Mouse (Mus musculus) hindbrain, embryonic 16.5 days (tissue): ENCODE data around the gene Cela2a. TPM values are rescaled to one million over a fixed set of nuclear protein-coding genes. Genes with fewer than 3 reads are reported as not detected.
A peak's percentile ranks its signal among the peaks of the same experiment; 100 is the strongest.

ENCODE experiments used
- ATAC-seq: fragments of 200-750 bp; cut with Nextera tagmentation; 2 replicates; pipeline ENCODE4 v1.8.0; 2017; ENCODE audit warnings: moderate TSS enrichment, moderate library complexity
- H3K27ac ChIP-seq: fragments of 300-500 bp; sonication (generic); 2 replicates; pipeline ENCODE4 v1.5.1; 2014; ENCODE audit warnings: low read depth, mild to moderate bottlenecking, control low read depth, low read length, moderate library complexity
- H3K27me3 ChIP-seq: fragments of 300-500 bp; sonication (generic); replicated peaks from 2 replicates; pipeline ENCODE4 v1.6.1; 2014; ENCODE audit warnings: low read length; ENCODE audit not compliant: control insufficient read depth, insufficient read depth
- H3K36me3 ChIP-seq: fragments of 300-500 bp; sonication (generic); 2 replicates; pipeline ENCODE4 v1.6.1; 2014; ENCODE audit warnings: mild to moderate bottlenecking, low read length, moderate library complexity, mixed read lengths; ENCODE audit not compliant: control insufficient read depth, insufficient read depth
- H3K4me1 ChIP-seq: fragments of 300-500 bp; sonication (generic); 2 replicates; pipeline ENCODE4 v1.6.1; 2014; ENCODE audit warnings: low read depth, low read length; ENCODE audit not compliant: control insufficient read depth, insufficient read depth
- H3K4me2 ChIP-seq: fragments of 300-500 bp; sonication (generic); 2 replicates; pipeline ENCODE4 v1.6.1; 2014; ENCODE audit warnings: mild to moderate bottlenecking, low read length, control low read depth, moderate library complexity
- H3K4me3 ChIP-seq: fragments of 300-500 bp; sonication (generic); 2 replicates; pipeline ENCODE4 v1.5.1; 2014; ENCODE audit warnings: mild to moderate bottlenecking, low read length, control low read depth, moderate library complexity
- H3K9ac ChIP-seq: fragments of 300-500 bp; sonication (generic); 2 replicates; pipeline ENCODE4 v1.6.1; 2014; ENCODE audit warnings: low read depth, mild to moderate bottlenecking, control low read depth, low read length, moderate library complexity
- H3K9me3 ChIP-seq: fragments of 300-500 bp; sonication (generic); 2 replicates; pipeline ENCODE4 v1.6.1; 2014; ENCODE audit warnings: mild to moderate bottlenecking, low read length, moderate library complexity; ENCODE audit not compliant: control insufficient read depth
- WGBS: fragments of 180-500 bp; shearing (Covaris S2); extraction: QIAGEN DNeasy Blood & Tissue Kit; methylation state at CpG from one replicate; pipeline ENCODE4 v1.1.7; 2014; 5-methylcytosine and 5-hydroxymethylcytosine counted together
- polyA plus RNA-seq: library from polyadenylated mRNA; unstranded; fragments of >200 nt; fragmentation: Nextera tagmentation; extraction: Ambion mirVana; gene quantifications from 2 replicates; pipeline ENCODE4 v1.2.1, GENCODE M21; 2015

Cela2a gene
- polyA plus RNA-seq, 1 experiment from 2014 or later = not detected

DNA sequence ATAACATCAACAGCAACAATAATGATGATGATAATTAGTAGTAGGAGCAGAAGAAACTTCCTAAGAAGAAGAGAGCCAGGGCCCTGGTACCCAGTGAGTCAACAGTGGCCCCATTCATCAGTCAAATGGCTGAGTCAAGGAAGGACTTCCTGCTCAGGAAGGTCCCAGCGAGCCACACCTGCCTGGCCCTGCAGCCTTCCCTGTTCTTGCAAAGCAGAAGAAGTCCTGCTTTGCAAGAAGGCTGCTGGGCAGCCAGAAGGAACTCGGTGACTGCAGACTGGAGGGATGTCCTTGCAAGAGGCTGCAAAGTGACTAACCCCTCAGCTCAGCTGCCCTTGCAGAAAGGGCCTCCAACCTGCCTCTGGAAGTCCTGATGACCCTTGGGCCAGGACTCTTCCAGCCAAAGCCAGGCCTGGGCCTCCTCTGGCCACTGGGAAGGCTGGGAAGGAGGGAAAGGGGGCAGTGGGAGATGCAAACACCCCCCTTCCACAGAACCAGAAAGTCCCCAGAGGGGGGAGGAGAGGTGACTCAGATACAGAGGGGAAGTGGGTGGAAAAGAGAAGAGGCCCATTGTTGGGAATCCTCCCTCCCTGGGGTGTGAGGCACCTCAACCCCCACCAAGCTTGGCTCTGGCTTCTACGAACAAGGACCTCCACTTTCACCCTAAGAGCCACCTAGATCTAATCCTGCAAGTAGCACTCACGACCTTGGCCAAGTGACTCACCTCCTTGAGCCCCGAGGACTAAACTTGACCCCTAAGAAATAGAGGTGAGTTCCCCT, 43.7 kb upstream of the Cela2a start:
- H3K27ac ChIP-seq = no peak overlapping the region; the same call in 1 of the 2 replicates
- peaks cover 54% of the 10 kb centered on the region for H3K4me1 ChIP-seq
- WGBS = 79% methylated on average over 5 of the region's 5 CpGs

DNA sequence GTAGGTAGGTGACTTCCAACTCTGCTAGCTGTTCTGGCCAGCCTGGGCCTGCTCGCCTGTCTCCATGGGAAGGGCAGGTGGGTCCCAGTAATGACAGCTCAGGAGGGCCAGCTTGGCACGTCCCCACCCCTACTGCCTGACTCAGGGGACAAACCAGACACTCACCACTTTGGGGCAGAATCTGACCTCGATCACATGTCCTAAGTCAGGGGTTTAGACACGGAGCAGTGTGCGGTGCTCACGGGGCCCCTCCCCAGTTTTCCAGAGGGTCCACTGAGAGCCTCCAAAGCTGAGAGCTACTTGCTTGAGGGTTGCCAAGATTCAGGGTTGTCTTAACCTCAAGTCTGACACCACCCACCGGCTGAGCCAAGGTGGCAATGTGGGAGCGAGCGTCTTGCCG, 42.1 kb upstream of the Cela2a start:
- no peak overlapping the region; the same call in 1 of the 2 replicates for H3K27ac ChIP-seq
- 0 out of 2 replicates have a peak, but pooled peaks cover 2% of the 10 kb centered on the region for H3K36me3 ChIP-seq
- no peaks in the 10 kb centered on the region for H3K9me3 ChIP-seq
- 67% methylated on average over 10 of the region's 10 CpGs for WGBS
- no peak overlapping the region for H3K4me2 ChIP-seq
- no peak overlapping the region for H3K4me3 ChIP-seq
- H3K27me3 ChIP-seq = no peaks in the 10 kb centered on the region
- ATAC-seq = no peak
- peaks cover 44% of the 10 kb centered on the region for H3K4me1 ChIP-seq
- H3K9ac ChIP-seq = no peak overlapping the region

More for the DNA sequence above, 43.7 kb upstream of the Cela2a start:
- no peaks in the 10 kb centered on the region for H3K36me3 ChIP-seq
- no peaks in the 10 kb centered on the region for H3K27me3 ChIP-seq
- H3K4me3 ChIP-seq = no peak overlapping the region
- ATAC-seq = no peak
- H3K9ac ChIP-seq = no peak overlapping the region
- no peak overlapping the region for H3K4me2 ChIP-seq
- no peaks in the 10 kb centered on the region for H3K9me3 ChIP-seq

DNA sequence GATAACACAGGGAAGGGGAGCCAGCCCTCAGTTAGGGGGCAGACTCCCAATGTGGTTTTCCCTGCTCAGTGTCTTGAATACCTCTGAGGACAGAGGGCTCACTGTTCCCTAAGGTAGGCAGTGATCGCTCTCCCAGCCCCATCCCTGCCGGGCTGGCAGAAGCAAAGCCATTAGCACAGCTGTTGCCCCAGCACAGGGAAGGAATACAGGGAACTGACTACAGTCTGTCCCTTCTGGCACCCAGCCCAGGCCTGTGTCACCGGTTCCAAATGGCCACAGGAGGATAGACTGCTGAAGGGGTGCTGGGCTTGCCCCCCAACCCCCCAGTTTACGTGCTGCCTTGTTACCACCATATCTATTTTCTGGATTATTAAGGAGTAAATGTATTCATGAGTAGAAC, 41.5 kb upstream of the Cela2a start:
- Histone ChIP-seq H3K9me3 (no peaks in the 10 kb centered on the region), H3K27ac (peak overlapping the region; percentile 62), H3K9ac (peak overlapping the region; percentile 20; the same call in 1 of the 2 replicates), H3K4me3 (no peak overlapping the region), H3K4me1 (peaks cover 39% of the 10 kb centered on the region), H3K27me3 (no peaks in the 10 kb centered on the region), H3K4me2 (peak overlapping the region; percentile 33; the same call in 1 of the 2 replicates), H3K36me3 (0 out of 2 replicates have a peak, but pooled peaks cover 2% of the 10 kb centered on the region)
- 14% methylated on average over 4 of the region's 4 CpGs for WGBS
- ATAC-seq = peak; percentile 74

DNA sequence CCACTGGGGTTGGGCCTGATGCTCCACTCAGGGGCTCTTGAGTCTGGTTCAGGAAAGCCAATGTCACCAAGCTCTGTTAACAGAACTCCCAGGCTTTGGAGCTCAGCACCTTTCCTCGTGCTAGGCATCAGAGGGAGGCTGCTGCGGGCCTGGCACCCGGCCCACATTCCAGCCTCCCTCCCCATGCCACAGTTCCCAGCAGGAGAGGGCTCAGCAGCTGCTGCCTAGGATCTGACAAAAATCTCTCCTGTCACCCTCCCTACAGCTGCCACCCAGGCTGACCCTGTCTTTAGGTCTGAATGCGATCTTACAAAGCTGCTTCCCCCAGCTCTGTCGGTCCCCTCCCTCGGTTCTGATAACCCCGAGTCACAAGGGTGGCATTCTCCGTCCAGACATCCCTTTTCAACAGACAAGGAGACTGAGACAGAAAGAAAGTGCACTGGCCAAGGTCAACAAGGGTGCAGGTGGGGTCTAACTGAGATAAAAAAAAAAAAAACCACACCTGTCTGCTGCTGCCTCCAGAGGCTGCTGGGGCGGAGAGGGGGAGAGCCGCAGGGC, 41.1 kb upstream of the Cela2a start:
- no peaks in the 10 kb centered on the region for H3K27me3 ChIP-seq
- H3K9me3 ChIP-seq = no peaks in the 10 kb centered on the region
- WGBS = 28% methylated on average over 10 of the region's 10 CpGs
- peak overlapping the region; percentile 18; the same call in 1 of the 2 replicates for H3K9ac ChIP-seq
- peak overlapping the region; percentile 62 for H3K27ac ChIP-seq
- H3K4me1 ChIP-seq = peaks cover 34% of the 10 kb centered on the region
- H3K36me3 ChIP-seq = 0 out of 2 replicates have a peak, but pooled peaks cover 2% of the 10 kb centered on the region
- ATAC-seq = peak; percentile 16; the same call in 1 of the 2 replicates
- no peak overlapping the region for H3K4me3 ChIP-seq
- H3K4me2 ChIP-seq = peak overlapping the region; percentile 33; the same call in 1 of the 2 replicates

DNA sequence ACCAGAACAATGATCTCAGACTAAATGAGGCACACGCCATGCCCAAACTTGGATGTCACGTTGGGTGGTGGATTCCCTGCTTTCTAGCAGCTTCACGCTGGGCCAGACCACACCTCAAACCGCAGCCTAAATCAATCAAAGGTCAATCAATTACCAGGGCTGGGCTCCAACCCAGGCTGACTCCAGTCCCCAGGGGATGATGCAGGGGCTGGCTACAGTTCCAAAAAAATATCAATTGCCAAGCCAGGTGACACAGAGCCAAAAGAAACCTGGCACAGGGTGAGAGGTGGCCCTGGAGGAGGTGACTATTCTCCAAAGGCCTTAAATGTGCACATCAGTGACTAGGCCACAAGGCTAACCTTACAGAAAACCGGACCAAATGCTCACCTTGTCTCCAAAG, 39.6 kb upstream of the Cela2a start:
- peaks cover 21% of the 10 kb centered on the region for H3K4me1 ChIP-seq
- H3K9ac ChIP-seq = no peak overlapping the region
- no peaks in the 10 kb centered on the region for H3K27me3 ChIP-seq
- H3K27ac ChIP-seq = no peak overlapping the region
- H3K36me3 ChIP-seq = peaks cover 9% of the 10 kb centered on the region; the same call in 1 of the 2 replicates
- no peak for ATAC-seq
- no peak overlapping the region for H3K4me2 ChIP-seq
- H3K4me3 ChIP-seq = no peak overlapping the region
- no peaks in the 10 kb centered on the region for H3K9me3 ChIP-seq
- WGBS = 81% methylated on average over 5 of the region's 5 CpGs

DNA sequence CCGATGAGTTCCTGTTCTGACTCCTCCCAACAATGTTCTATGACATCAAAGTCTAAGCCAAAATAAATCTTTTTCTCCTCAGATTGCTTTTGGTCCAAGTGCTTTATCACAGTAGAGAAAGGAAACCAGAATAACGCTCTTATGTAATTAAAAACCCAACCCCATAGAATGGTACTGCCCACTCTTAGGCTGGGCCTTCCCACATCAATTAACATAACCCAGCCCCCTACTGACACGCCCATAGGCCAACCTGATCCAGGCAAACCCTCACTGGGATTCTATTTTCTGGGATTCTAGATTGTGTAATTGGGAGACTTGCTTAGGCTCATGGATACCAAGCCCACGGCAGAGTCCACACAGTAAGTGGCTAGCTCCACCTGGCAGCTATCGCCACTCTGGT, 39.0 kb upstream of the Cela2a start:
- Histone ChIP-seq H3K27ac (no peak overlapping the region), H3K4me2 (no peak overlapping the region), H3K36me3 (peaks cover 9% of the 10 kb centered on the region; the same call in 1 of the 2 replicates), H3K4me3 (no peak overlapping the region), H3K9me3 (no peaks in the 10 kb centered on the region), H3K27me3 (no peaks in the 10 kb centered on the region), H3K9ac (no peak overlapping the region), H3K4me1 (peaks cover 15% of the 10 kb centered on the region)
- no peak for ATAC-seq
- WGBS = 90% methylated on average over 5 of the region's 5 CpGs

DNA sequence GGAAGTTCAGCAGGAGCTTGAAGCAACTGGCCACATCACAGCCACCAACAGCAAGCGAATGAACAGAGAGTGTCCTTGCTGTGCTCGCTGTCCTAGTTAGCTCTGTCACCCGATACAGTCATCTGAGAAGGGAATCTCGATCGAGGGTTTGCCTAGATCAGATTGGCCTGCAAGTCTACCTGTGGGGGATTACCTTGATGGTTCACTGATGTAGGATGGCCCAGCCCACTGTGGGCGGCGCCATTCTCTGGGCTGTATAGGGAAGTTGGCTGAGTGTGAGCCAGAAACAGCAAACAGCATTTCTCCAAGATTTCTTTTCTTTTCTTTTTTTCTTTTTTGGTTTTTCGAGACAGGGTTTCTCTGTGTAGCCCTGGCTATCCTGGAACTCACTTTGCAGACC, 38.5 kb upstream of the Cela2a start:
- H3K4me2 ChIP-seq = no peak overlapping the region
- H3K9me3 ChIP-seq = no peaks in the 10 kb centered on the region
- peaks cover 13% of the 10 kb centered on the region for H3K4me1 ChIP-seq
- no peak overlapping the region for H3K4me3 ChIP-seq
- H3K36me3 ChIP-seq = peaks cover 12% of the 10 kb centered on the region; the same call in 1 of the 2 replicates
- H3K27ac ChIP-seq = no peak overlapping the region
- no peak overlapping the region for H3K9ac ChIP-seq
- no peaks in the 10 kb centered on the region for H3K27me3 ChIP-seq
- WGBS = 92% methylated on average over 8 of the region's 8 CpGs
- ATAC-seq = no peak

DNA sequence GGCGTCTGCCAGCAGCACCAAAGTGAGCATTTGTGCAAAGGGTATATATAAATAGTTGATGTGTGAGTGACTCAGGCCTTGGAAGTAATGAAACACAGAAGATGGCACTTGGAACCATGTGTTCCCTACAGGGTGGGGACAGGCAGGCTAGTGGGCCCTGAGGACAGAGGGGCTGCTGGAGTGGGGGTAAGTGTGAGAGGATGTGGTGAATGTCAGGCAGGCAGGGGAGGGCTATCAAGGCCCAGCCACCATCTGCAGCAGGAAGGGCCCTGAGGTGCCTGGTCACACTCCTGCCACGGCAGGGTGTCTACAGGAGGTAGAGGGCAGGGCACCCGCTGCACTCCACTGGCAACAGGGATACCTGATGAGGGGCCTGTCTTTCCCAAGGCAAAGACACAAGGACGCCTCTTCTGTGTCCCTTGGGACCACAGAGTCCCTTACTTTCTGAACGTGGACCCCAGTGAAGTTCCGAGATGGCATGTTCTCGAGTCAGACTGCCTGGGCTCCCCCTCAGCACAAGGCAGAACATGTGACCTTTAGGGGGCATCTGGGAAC, 37.8 kb upstream of the Cela2a start:
- no peak overlapping the region for H3K4me2 ChIP-seq
- peaks cover 11% of the 10 kb centered on the region for H3K4me1 ChIP-seq
- H3K9me3 ChIP-seq = no peaks in the 10 kb centered on the region
- no peak overlapping the region for H3K4me3 ChIP-seq
- ATAC-seq = no peak
- 91% methylated on average over 7 of the region's 7 CpGs for WGBS
- no peak overlapping the region for H3K9ac ChIP-seq
- H3K36me3 ChIP-seq = peaks cover 14% of the 10 kb centered on the region; the same call in 1 of the 2 replicates
- H3K27ac ChIP-seq = no peak overlapping the region
- no peaks in the 10 kb centered on the region for H3K27me3 ChIP-seq

DNA sequence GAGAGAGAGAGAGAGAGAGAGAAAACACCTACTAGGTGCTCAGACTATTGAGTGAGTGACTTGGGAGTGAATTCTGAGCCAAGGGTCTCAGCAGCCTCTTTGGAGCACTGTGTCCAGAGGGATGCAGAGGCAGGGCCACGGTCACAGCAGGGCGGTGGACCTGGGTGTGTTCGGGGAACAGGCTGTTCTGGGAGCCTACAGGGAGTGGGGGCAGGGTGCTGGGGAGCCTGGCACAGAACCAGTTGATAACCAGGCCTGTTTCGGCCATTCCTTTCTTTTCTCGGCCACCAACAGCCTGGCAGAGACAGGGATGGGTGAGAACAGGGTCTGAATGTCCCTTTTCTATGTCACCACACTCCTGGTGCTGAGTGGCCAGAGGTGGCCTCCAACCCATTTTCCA, 36.9 kb upstream of the Cela2a start:
- Histone ChIP-seq H3K27me3 (no peaks in the 10 kb centered on the region), H3K36me3 (peaks cover 14% of the 10 kb centered on the region; the same call in 1 of the 2 replicates), H3K4me1 (peaks cover 11% of the 10 kb centered on the region), H3K4me2 (no peak overlapping the region), H3K4me3 (no peak overlapping the region), H3K9ac (no peak overlapping the region), H3K9me3 (no peaks in the 10 kb centered on the region), H3K27ac (no peak overlapping the region)
- no peak for ATAC-seq
- WGBS = 73% methylated on average over 5 of the region's 5 CpGs
